Mouse (Mus musculus) midbrain, embryonic 14.5 days (tissue): ENCODE measurements around the gene Abca3. TPM values are rescaled to one million over a fixed set of nuclear protein-coding genes. Genes with fewer than 3 reads are reported as not detected.

ENCODE experiments used
- ATAC-seq: fragments of 200-750 bp; cut with Nextera tagmentation; 2 replicates; pipeline ENCODE4 v1.8.0; 2017; ENCODE audit warnings: moderate number of reproducible peaks, moderate library complexity; ENCODE audit not compliant: low FRiP score, low TSS enrichment
- DNase-seq: peaks from one replicate; pipeline ENCODE4 v3.0.0-alpha.2; 2015
- H3K27ac ChIP-seq: fragments of 300-500 bp; sonication (generic); replicated peaks from 2 replicates; pipeline ENCODE4 v1.5.1; 2014; ENCODE audit warnings: mild to moderate bottlenecking, low read depth, low read length, moderate library complexity
- H3K27me3 ChIP-seq: fragments of 300-500 bp; sonication (generic); 2 replicates; pipeline ENCODE4 v1.6.1; 2014; ENCODE audit warnings: low read length, control low read depth, mixed read lengths; ENCODE audit not compliant: control insufficient read depth, insufficient read depth
- H3K36me3 ChIP-seq: fragments of 300-500 bp; sonication (generic); 2 replicates; pipeline ENCODE4 v1.6.1; 2014; ENCODE audit warnings: low read length, control low read depth; ENCODE audit not compliant: control insufficient read depth, insufficient read depth
- H3K4me1 ChIP-seq: fragments of 300-500 bp; sonication (generic); 2 replicates; pipeline ENCODE4 v1.6.1; 2014; ENCODE audit warnings: mild to moderate bottlenecking, antibody characterized with exemption, low read length, control low read depth; ENCODE audit not compliant: control insufficient read depth, insufficient read depth
- H3K4me2 ChIP-seq: fragments of 300-500 bp; sonication (generic); 2 replicates; pipeline ENCODE4 v1.6.1; 2014; ENCODE audit warnings: mild to moderate bottlenecking, low read length, moderate library complexity
- H3K4me3 ChIP-seq: fragments of 300-500 bp; sonication (generic); replicated peaks from 2 replicates; pipeline ENCODE4 v1.5.1; 2014; ENCODE audit warnings: low read depth, low read length
- H3K9ac ChIP-seq: fragments of 300-500 bp; sonication (generic); replicated peaks from 2 replicates; pipeline ENCODE4 v1.6.1; 2014; ENCODE audit warnings: mild to moderate bottlenecking, low read length, moderate library complexity
- H3K9me3 ChIP-seq: fragments of 300-500 bp; sonication (generic); 2 replicates; pipeline ENCODE4 v1.6.1; 2016; ENCODE audit warnings: low read length, control low read depth, mixed read lengths; ENCODE audit not compliant: control insufficient read depth
- WGBS: fragments of 180-500 bp; shearing (Covaris S2); extraction: QIAGEN DNeasy Blood & Tissue Kit; methylation state at CpG from one replicate; pipeline ENCODE4 v1.1.7; 2014; 5-methylcytosine and 5-hydroxymethylcytosine counted together
- polyA plus RNA-seq: library from polyadenylated mRNA; unstranded; fragments of >200 nt; fragmentation: Nextera tagmentation; extraction: Ambion mirVana; gene quantifications from 2 replicates; pipeline ENCODE4 v1.2.1, GENCODE M21; 2014

Abca3 gene
- polyA plus RNA-seq, 1 experiment from 2014 or later: 31.4 TPM

- Histone ChIP-seq H3K4me1 (no peaks in the 10 kb centered on the region), H3K36me3 (peaks cover 79% of the 10 kb centered on the region), H3K4me3 (no peak overlapping the region), H3K9me3 (no peaks in the 10 kb centered on the region), H3K4me2 (no peak overlapping the region), H3K9ac (no peak overlapping the region), H3K27me3 (no peaks in the 10 kb centered on the region), H3K27ac (no peak overlapping the region)
- DNase-seq (peak; percentile 9), ATAC-seq (no peak)
- WGBS: 68% methylated on average over 8 of the region's 8 CpGs
These were observed 39.4 kb downstream of the Abca3 start for GRCm38 (mm10) chr17:24391149-24391548.

GRCm38 (mm10) chr17:24393527-24393926 is 41.8 kb downstream of the Abca3 start:
- WGBS: 49% methylated on average over 4 of the region's 4 CpGs
- no peak for ATAC-seq

GRCm38 (mm10) chr17:24394456-24394855 is 42.7 kb downstream of the Abca3 start:
- WGBS: 94% methylated on average over 7 of the region's 7 CpGs
- Histone ChIP-seq H3K4me3 (no peak overlapping the region), H3K27ac (no peak overlapping the region), H3K9ac (no peak overlapping the region), H3K27me3 (no peaks in the 10 kb centered on the region), H3K4me1 (no peaks in the 10 kb centered on the region), H3K4me2 (no peak overlapping the region), H3K9me3 (no peaks in the 10 kb centered on the region), H3K36me3 (peaks cover 80% of the 10 kb centered on the region)
- ATAC-seq: no peak
- no peak for DNase-seq

More at GRCm38 (mm10) chr17:24393527-24393926, 41.8 kb downstream of the Abca3 start:
- no peak for DNase-seq
- Histone ChIP-seq H3K27ac (no peak overlapping the region), H3K36me3 (peaks cover 77% of the 10 kb centered on the region), H3K4me3 (no peak overlapping the region), H3K9ac (no peak overlapping the region), H3K4me2 (no peak overlapping the region), H3K9me3 (no peaks in the 10 kb centered on the region), H3K4me1 (no peaks in the 10 kb centered on the region), H3K27me3 (no peaks in the 10 kb centered on the region)

- H3K27ac ChIP-seq: no peak overlapping the region
- H3K9ac ChIP-seq: no peak overlapping the region
- no peak overlapping the region for H3K4me2 ChIP-seq
- 84% methylated on average over 3 of the region's 3 CpGs for WGBS
- H3K4me3 ChIP-seq: no peak overlapping the region
- H3K36me3 ChIP-seq: peaks cover 90% of the 10 kb centered on the region
- H3K4me1 ChIP-seq: no peaks in the 10 kb centered on the region
- no peaks in the 10 kb centered on the region for H3K9me3 ChIP-seq
- ATAC-seq (no peak), DNase-seq (no peak)
- no peaks in the 10 kb centered on the region for H3K27me3 ChIP-seq
These were observed 50.6 kb downstream of the Abca3 start for GRCm38 (mm10) chr17:24402371-24402770.

- Histone ChIP-seq H3K4me1 (no peaks in the 10 kb centered on the region), H3K36me3 (peaks cover 84% of the 10 kb centered on the region), H3K4me2 (no peak overlapping the region), H3K9ac (no peak overlapping the region), H3K4me3 (no peak overlapping the region), H3K9me3 (no peaks in the 10 kb centered on the region), H3K27me3 (no peaks in the 10 kb centered on the region), H3K27ac (no peak overlapping the region)
- 88% methylated on average over 12 of the region's 12 CpGs for WGBS
- DNase-seq (no peak), ATAC-seq (no peak)
These were observed 55.5 kb downstream of the Abca3 start for GRCm38 (mm10) chr17:24407116-24407803.

GRCm38 (mm10) chr17:24413557-24414211 is 61.9 kb downstream of the Abca3 start:
- ATAC-seq (0 out of 2 replicates have a peak, but pooled peaks have one; percentile 9), DNase-seq (peak; percentile 8)
- Histone ChIP-seq H3K4me1 (peaks cover 13% of the 10 kb centered on the region), H3K4me2 (peak overlapping the region; percentile 65), H3K36me3 (peaks cover 40% of the 10 kb centered on the region), H3K27me3 (no peaks in the 10 kb centered on the region), H3K9me3 (no peaks in the 10 kb centered on the region), H3K27ac (peak overlapping the region; percentile 91), H3K9ac (peak overlapping the region; percentile 58), H3K4me3 (peak overlapping the region; percentile 94)
- WGBS: 37% methylated on average over 22 of the region's 22 CpGs

- Histone ChIP-seq H3K4me2 (peak within 1 kb of the TSS; percentile 65), H3K9ac (peak within 1 kb of the TSS; percentile 81), H3K4me1 (peaks cover 13% of the 10 kb centered on the region), H3K9me3 (no peaks in the 10 kb centered on the region), H3K27ac (peak within 1 kb of the TSS; percentile 91), H3K4me3 (peak within 1 kb of the TSS; percentile 94), H3K27me3 (no peaks in the 10 kb centered on the region), H3K36me3 (peaks cover 40% of the 10 kb centered on the region)
- peak; percentile 100 for DNase-seq
- ATAC-seq: peak; percentile 97
- 1% methylated on average over 64 of the region's 64 CpGs for WGBS
These were observed 62.7 kb downstream of the Abca3 start, which contains the start of gene Rnps1 for GRCm38 (mm10) chr17:24414230-24414976. TSS of gene Rnps1 (plus strand) at chr17:24414565.

GRCm38 (mm10) chr17:24415011-24415410 is 63.3 kb downstream of the Abca3 start:
- DNase-seq: no peak

More at GRCm38 (mm10) chr17:24415011-24415410, 63.3 kb downstream of the Abca3 start:
- under 1% methylated on average over 21 of the region's 21 CpGs for WGBS
- peaks cover 40% of the 10 kb centered on the region for H3K36me3 ChIP-seq
- peak overlapping the region; percentile 65 for H3K4me2 ChIP-seq
- peaks cover 13% of the 10 kb centered on the region for H3K4me1 ChIP-seq
- peak overlapping the region; percentile 94 for H3K4me3 ChIP-seq
- no peaks in the 10 kb centered on the region for H3K27me3 ChIP-seq
- ATAC-seq: no peak; the same call in none of the 2 replicates
- H3K27ac ChIP-seq: peak overlapping the region; percentile 91
- H3K9me3 ChIP-seq: no peaks in the 10 kb centered on the region
- H3K9ac ChIP-seq: peak overlapping the region; percentile 81
